Mouse (Mus musculus) bone marrow macrophage, adult 2 months (primary cell): ENCODE data around the gene Olfr161.
"Not testable (repeated sequence)": the region's sequence is repeated elsewhere in the genome, so short reads cannot be mapped to it uniquely, and the experiment has no call there.

Source experiments
- CTCF ChIP-seq: IDR thresholded peaks from 2 replicates; pipeline ENCODE4 v1.5.1; 2012; ENCODE audit warnings: low read depth, mild to moderate bottlenecking, low read length, moderate library complexity
- POLR2A ChIP-seq: IDR thresholded peaks from 2 replicates; pipeline ENCODE4 v1.6.1; 2012; ENCODE audit warnings: mild to moderate bottlenecking, low read depth, low read length, borderline replicate concordance

- TF ChIP-seq CTCF, POLR2A: not testable (repeated sequence)
These were observed 41.9 kb downstream of the Olfr161 start for GRCm38 (mm10) chr16:3632572-3633361.
